Mouse (Mus musculus) limb, embryonic 11.5 days (tissue): ENCODE data around the gene Pde4d. TPM values are rescaled to one million over a fixed set of nuclear protein-coding genes. Genes with fewer than 3 reads are reported as not detected.

Experiments
- ATAC-seq: fragments of 200-750 bp; cut with Nextera tagmentation; 2 replicates; pipeline ENCODE4 v1.8.0; 2017; ENCODE audit warnings: low read depth; ENCODE audit not compliant: insufficient number of reproducible peaks, low FRiP score, low TSS enrichment
- DNase-seq: peaks from one replicate; pipeline ENCODE4 v3.0.0-alpha.2; 2015; ENCODE audit warnings: low spot score
- H3K27ac ChIP-seq: fragments of 300-500 bp; sonication (generic); replicated peaks from 2 replicates; pipeline ENCODE4 v1.5.1; 2014; ENCODE audit warnings: low read depth, mild to moderate bottlenecking, low read length
- H3K27me3 ChIP-seq: fragments of 300-500 bp; sonication (generic); 2 replicates; pipeline ENCODE4 v1.6.1; 2014; ENCODE audit warnings: mild to moderate bottlenecking, low read length, mixed read lengths; ENCODE audit not compliant: control insufficient read depth, insufficient read depth
- H3K36me3 ChIP-seq: fragments of 300-500 bp; sonication (generic); 2 replicates; pipeline ENCODE4 v1.6.1; 2014; ENCODE audit warnings: mild to moderate bottlenecking, low read length, moderate library complexity, mixed read lengths; ENCODE audit not compliant: control insufficient read depth, insufficient read depth
- H3K4me1 ChIP-seq: fragments of 300-500 bp; sonication (generic); 2 replicates; pipeline ENCODE4 v1.6.1; 2014; ENCODE audit warnings: low read length, mixed read lengths; ENCODE audit not compliant: control insufficient read depth, insufficient read depth
- H3K4me2 ChIP-seq: fragments of 300-500 bp; sonication (generic); 2 replicates; pipeline ENCODE4 v1.6.1; 2014; ENCODE audit warnings: low read depth, mild to moderate bottlenecking, moderate library complexity; ENCODE audit not compliant: severe bottlenecking
- H3K4me3 ChIP-seq: fragments of 300-500 bp; sonication (generic); 2 replicates; pipeline ENCODE4 v1.5.1; 2014; ENCODE audit warnings: low read depth, low read length
- H3K9ac ChIP-seq: fragments of 300-500 bp; sonication (generic); 2 replicates; pipeline ENCODE4 v1.6.1; 2014; ENCODE audit warnings: mild to moderate bottlenecking, low read length
- H3K9me3 ChIP-seq: fragments of 300-500 bp; sonication (generic); 2 replicates; pipeline ENCODE4 v1.6.1; 2016; ENCODE audit warnings: low read length; ENCODE audit not compliant: control insufficient read depth
- WGBS: fragments of 180-500 bp; shearing (Covaris S2); extraction: QIAGEN DNeasy Blood & Tissue Kit; methylation state at CpG from one replicate; pipeline ENCODE4 v1.1.7; 2014; 5-methylcytosine and 5-hydroxymethylcytosine counted together
- polyA plus RNA-seq: library from polyadenylated mRNA; unstranded; fragments of >200 nt; fragmentation: Nextera tagmentation; extraction: Ambion mirVana; gene quantifications from 2 replicates; pipeline ENCODE4 v1.2.1, GENCODE M21; 2014

The Pde4d gene
- polyA plus RNA-seq, 1 experiment from 2014 or later: 13.3 TPM

DNA sequence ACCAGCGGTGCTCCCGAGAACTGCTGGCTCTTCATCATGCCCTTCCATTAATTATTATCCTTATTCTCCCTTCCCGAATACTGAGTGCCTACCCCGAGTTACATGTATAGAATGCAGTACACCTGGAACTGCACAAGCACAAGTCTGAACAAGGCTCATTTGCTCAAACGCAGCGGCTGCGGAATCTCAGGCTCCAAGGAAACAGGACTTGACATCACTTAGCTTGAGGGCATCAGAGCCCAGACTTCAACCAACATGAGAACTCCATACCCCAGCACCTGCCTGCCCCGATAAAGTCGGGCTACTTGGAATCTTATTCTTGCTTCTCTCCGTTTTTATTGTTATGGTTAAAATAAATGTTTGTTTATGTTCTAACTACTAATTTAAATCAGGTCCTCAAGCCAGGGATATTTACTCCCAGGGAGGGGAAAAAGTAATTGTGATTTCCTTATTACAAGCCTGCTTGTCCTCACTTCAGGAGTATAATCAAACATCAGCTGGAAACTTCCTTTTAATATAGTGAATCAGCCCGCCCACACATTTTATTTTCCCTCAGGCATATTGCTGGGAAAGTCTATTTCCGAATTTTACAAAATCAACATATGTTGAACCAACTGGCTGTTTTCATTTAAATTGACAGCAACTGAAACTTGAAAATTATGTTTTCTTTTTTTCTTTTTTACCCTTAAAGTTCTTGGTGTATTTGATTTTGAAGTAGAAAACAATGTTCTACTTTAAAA lies 849.9 kb downstream of the Pde4d start:
- no peak overlapping the region for H3K9ac ChIP-seq
- no peaks in the 10 kb centered on the region for H3K36me3 ChIP-seq
- WGBS: 77% methylated on average over 12 of the region's 12 CpGs
- DNase-seq: no peak
- H3K9me3 ChIP-seq: no peaks in the 10 kb centered on the region
- no peak overlapping the region for H3K4me2 ChIP-seq
- no peak overlapping the region for H3K27ac ChIP-seq
- no peaks in the 10 kb centered on the region for H3K27me3 ChIP-seq
- H3K4me3 ChIP-seq: no peak overlapping the region
- no peak for ATAC-seq
- H3K4me1 ChIP-seq: no peaks in the 10 kb centered on the region

DNA sequence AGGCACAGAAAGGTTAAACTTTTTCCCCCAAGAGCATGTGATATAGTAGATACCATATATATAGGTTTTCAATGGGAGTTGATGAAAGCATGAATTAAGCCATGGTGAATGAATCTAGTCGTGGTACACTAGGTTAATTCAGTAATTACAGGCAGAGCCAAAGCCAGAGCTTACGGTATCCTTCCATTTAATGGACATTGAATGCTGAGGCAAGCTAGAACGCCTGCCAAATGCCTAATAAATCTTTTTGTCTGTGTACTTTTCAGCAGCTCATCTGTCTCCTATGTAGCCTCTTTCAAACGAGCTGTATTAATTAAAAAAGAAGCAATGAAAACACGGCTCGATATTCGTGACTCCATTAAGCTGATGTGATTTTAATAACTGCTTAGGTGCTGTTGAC lies 862.8 kb downstream of the Pde4d start:
- Histone ChIP-seq H3K27ac (no peak overlapping the region), H3K27me3 (no peaks in the 10 kb centered on the region), H3K36me3 (no peaks in the 10 kb centered on the region), H3K9ac (no peak overlapping the region), H3K4me2 (no peak overlapping the region), H3K9me3 (no peaks in the 10 kb centered on the region), H3K4me1 (no peaks in the 10 kb centered on the region), H3K4me3 (no peak overlapping the region)
- ATAC-seq (no peak), DNase-seq (no peak)
- 18% methylated on average over 7 of the region's 7 CpGs for WGBS

DNA sequence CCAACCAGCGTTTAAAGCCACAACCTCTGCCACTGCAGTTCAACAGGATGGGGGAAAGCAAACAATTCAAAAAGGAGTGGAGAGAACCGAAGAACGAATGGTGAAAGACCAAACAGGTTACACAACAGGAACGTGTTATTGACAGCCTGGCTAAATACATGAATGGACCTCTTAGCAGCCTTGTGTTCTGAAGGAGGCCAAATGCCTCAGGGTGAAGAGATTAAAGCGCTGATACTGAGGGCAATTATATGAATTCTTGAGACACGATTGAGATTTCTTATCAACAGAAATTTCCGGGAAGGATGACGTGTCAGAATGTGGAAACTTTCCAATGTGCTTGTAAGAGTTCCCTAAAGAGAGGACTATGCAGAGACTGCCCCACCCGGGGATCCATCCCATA lies 865.9 kb downstream of the Pde4d start:
- Histone ChIP-seq H3K4me3 (no peak overlapping the region), H3K27me3 (no peaks in the 10 kb centered on the region), H3K4me1 (no peaks in the 10 kb centered on the region), H3K9ac (no peak overlapping the region), H3K9me3 (no peaks in the 10 kb centered on the region), H3K27ac (no peak overlapping the region), H3K4me2 (no peak overlapping the region), H3K36me3 (no peaks in the 10 kb centered on the region)
- DNase-seq (no peak), ATAC-seq (no peak)
- WGBS: 80% methylated on average over 9 of the region's 9 CpGs

DNA sequence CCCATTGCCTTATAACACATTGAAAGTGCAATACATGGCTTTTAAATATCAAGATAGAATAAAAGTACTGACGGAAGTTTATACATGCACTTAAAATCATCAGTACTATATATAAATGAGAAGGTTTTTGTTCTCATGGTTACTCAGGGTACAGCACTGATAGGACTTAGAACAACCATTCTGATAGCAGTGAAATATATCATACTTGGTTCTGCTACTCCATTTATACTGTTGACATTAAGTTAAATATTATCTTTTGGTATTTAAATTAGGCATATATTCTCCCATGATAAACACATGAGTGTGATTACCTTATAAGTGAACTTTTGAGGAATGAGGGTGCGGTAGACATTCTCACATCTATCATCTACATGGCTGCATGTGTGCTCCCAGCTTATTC lies 867.9 kb downstream of the Pde4d start:
- DNase-seq: no peak
- ATAC-seq: no peak
- no peak overlapping the region for H3K27ac ChIP-seq
- no peaks in the 10 kb centered on the region for H3K36me3 ChIP-seq
- no peaks in the 10 kb centered on the region for H3K27me3 ChIP-seq
- no peak overlapping the region for H3K4me3 ChIP-seq
- H3K4me2 ChIP-seq: no peak overlapping the region
- WGBS: 91% methylated on average over 2 of the region's 2 CpGs
- H3K4me1 ChIP-seq: no peaks in the 10 kb centered on the region
- H3K9ac ChIP-seq: no peak overlapping the region
- no peaks in the 10 kb centered on the region for H3K9me3 ChIP-seq

GRCm38 (mm10) chr13:109318434-109318998 lies 868.8 kb downstream of the Pde4d start:
- DNase-seq (no peak), ATAC-seq (no peak)
- no peak overlapping the region for H3K9ac ChIP-seq
- H3K4me1 ChIP-seq: no peaks in the 10 kb centered on the region
- no peaks in the 10 kb centered on the region for H3K36me3 ChIP-seq
- no peak overlapping the region for H3K4me2 ChIP-seq
- H3K9me3 ChIP-seq: no peaks in the 10 kb centered on the region
- no peak overlapping the region for H3K27ac ChIP-seq
- WGBS: 70% methylated on average over 3 of the region's 3 CpGs
- H3K27me3 ChIP-seq: no peaks in the 10 kb centered on the region
- H3K4me3 ChIP-seq: no peak overlapping the region

DNA sequence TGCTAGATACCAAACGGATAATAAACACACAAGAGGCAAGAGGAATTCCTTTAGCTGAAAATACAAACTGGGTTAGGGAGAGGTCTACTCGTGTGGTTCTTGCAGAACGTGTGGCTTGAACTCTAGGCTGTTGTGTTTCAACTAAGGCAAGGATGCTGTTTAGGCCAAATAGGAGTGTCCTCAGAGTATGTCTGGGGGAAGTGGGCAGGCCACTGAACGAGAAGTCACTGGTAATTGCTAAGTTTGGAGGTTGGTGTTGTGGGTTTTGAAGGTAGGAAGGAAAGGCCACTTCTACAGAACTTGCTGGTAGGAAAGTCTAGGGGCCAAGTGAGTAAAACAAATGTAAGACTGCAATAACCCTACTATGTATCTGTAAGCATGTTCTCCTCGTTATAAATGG lies 876.3 kb downstream of the Pde4d start:
- no peak overlapping the region for H3K4me2 ChIP-seq
- no peaks in the 10 kb centered on the region for H3K4me1 ChIP-seq
- no peak overlapping the region for H3K4me3 ChIP-seq
- no peaks in the 10 kb centered on the region for H3K9me3 ChIP-seq
- H3K36me3 ChIP-seq: no peaks in the 10 kb centered on the region
- no peak for ATAC-seq
- no peak for DNase-seq
- no peak overlapping the region for H3K27ac ChIP-seq
- 85% methylated on average over 5 of the region's 5 CpGs for WGBS
- no peaks in the 10 kb centered on the region for H3K27me3 ChIP-seq
- no peak overlapping the region for H3K9ac ChIP-seq

DNA sequence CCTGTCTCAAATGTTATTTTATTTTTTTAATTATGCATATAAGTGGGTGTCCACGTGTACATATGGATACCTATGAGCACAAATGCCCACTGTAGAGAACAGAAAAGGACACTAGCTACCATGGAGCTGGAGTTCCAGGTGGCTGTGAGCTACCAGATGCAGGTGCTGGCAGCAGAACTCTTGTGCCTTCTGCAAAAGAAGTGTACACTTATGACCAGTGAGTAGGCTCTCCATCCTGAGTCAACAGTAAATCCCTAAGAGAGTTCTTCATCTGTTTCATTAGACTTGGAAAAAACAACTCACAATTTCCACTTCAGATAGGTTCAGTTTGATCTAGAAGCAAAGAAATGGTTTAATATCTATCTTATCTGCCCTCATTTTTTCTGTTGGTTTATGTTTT lies 881.8 kb downstream of the Pde4d start:
- ATAC-seq (no peak), DNase-seq (no peak)
- WGBS: 65% methylated on average over 1 of the region's 1 CpGs
- no peaks in the 10 kb centered on the region for H3K27me3 ChIP-seq
- H3K4me3 ChIP-seq: no peak overlapping the region
- no peak overlapping the region for H3K27ac ChIP-seq
- no peaks in the 10 kb centered on the region for H3K36me3 ChIP-seq
- no peak overlapping the region for H3K9ac ChIP-seq
- no peaks in the 10 kb centered on the region for H3K9me3 ChIP-seq
- no peaks in the 10 kb centered on the region for H3K4me1 ChIP-seq
- no peak overlapping the region for H3K4me2 ChIP-seq

DNA sequence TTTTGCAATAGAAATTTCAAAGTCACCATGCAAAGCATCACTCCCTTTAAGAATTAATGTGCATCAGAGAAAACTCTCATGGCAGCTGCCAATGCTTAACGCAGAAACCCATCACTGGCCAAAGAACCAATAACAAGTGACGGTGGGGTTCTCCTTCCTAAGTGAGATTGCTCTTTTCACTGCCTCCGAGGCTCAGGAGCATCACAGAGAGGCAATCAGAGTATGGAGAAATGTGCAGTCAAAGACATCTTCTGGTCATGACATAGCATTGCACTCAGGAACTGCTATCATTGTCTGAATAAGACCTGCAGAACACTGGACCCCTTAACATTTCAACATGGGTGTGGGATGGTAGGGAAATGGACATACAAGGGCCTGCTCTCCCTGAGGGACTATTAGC lies 892.2 kb downstream of the Pde4d start:
- no peaks in the 10 kb centered on the region for H3K4me1 ChIP-seq
- no peak overlapping the region for H3K27ac ChIP-seq
- ATAC-seq (no peak), DNase-seq (no peak)
- H3K4me2 ChIP-seq: no peak overlapping the region
- H3K9ac ChIP-seq: no peak overlapping the region
- no peak overlapping the region for H3K4me3 ChIP-seq
- H3K9me3 ChIP-seq: no peaks in the 10 kb centered on the region
- H3K36me3 ChIP-seq: no peaks in the 10 kb centered on the region
- H3K27me3 ChIP-seq: no peaks in the 10 kb centered on the region
- 62% methylated on average over 3 of the region's 3 CpGs for WGBS

DNA sequence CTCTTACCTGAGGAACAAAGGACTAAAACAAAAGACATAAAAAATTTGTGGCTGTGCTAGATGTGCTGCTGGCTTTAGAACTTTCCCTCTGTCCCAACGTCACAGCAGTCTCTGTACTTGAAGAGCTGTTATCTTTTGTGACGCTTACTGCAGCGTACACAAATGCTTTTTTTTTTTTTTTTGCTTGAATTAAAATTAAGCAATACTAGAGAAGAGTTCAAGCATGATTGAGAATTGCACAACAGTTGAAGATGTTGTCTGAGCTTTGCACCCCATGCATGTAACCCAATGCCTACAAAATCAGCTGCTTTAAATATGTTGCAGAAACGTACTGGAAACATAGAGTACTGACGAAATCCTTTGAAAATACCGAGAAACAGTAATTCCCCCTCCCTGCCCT lies 892.7 kb downstream of the Pde4d start:
- H3K9me3 ChIP-seq: no peaks in the 10 kb centered on the region
- no peak overlapping the region for H3K4me2 ChIP-seq
- H3K9ac ChIP-seq: no peak overlapping the region
- DNase-seq (no peak), ATAC-seq (no peak)
- H3K27me3 ChIP-seq: no peaks in the 10 kb centered on the region
- H3K4me3 ChIP-seq: no peak overlapping the region
- WGBS: 47% methylated on average over 6 of the region's 6 CpGs
- no peak overlapping the region for H3K27ac ChIP-seq
- H3K4me1 ChIP-seq: no peaks in the 10 kb centered on the region
- no peaks in the 10 kb centered on the region for H3K36me3 ChIP-seq
